Mouse (Mus musculus) heart, embryonic 14.5 days (tissue): ENCODE results near the gene Cfap221. TPM values are rescaled to one million over a fixed set of nuclear protein-coding genes. Genes with fewer than 3 reads are reported as not detected.

Experiments
- ATAC-seq: fragments of 200-750 bp; cut with Nextera tagmentation; 2 replicates; pipeline ENCODE4 v1.8.0; 2017; ENCODE audit warnings: low read depth, moderate TSS enrichment; ENCODE audit not compliant: insufficient number of reproducible peaks, insufficient read depth, low FRiP score
- H3K27ac ChIP-seq, 2 experiments: fragments of 200-500 bp in 1 of 2; fragments of 300-500 bp in 1 of 2; sonication (generic) in 1 of 2; replicated peaks in 1 of 2; 2 replicates each; pipeline ENCODE4 v1.5.1; 2012 to 2014; ENCODE audit warnings: low read depth in 2 of 2, low read length in 2 of 2, control low read depth in 1 of 2, mild to moderate bottlenecking in 1 of 2, mixed read lengths in 1 of 2; ENCODE audit not compliant: control insufficient read depth in 1 of 2, insufficient read depth in 1 of 2
- H3K27me3 ChIP-seq: fragments of 300-500 bp; sonication (generic); 2 replicates; pipeline ENCODE4 v1.6.1; 2014; ENCODE audit warnings: mild to moderate bottlenecking, low read length, control low read depth; ENCODE audit not compliant: control insufficient read depth, insufficient read depth
- H3K36me3 ChIP-seq: fragments of 300-500 bp; sonication (generic); 2 replicates; pipeline ENCODE4 v1.6.1; 2014; ENCODE audit warnings: mild to moderate bottlenecking, control low read depth, low read length, mixed read lengths; ENCODE audit not compliant: control insufficient read depth, insufficient read depth
- H3K4me1 ChIP-seq, 2 experiments: fragments of 200-500 bp in 1 of 2; fragments of 300-500 bp in 1 of 2; sonication (generic) in 1 of 2; 2 replicates each; pipeline ENCODE4 v1.6.1; 2012 to 2014; ENCODE audit warnings: low read length in 2 of 2, control low read depth in 1 of 2, mixed read lengths in 1 of 2; ENCODE audit not compliant: control insufficient read depth in 2 of 2, insufficient read depth in 2 of 2
- H3K4me2 ChIP-seq: fragments of 300-500 bp; sonication (generic); 2 replicates; pipeline ENCODE4 v1.6.1; 2014; ENCODE audit warnings: mild to moderate bottlenecking, low read length
- H3K4me3 ChIP-seq, 2 experiments: fragments of 200-500 bp in 1 of 2; fragments of 300-500 bp in 1 of 2; sonication (generic) in 1 of 2; 2 replicates each; pipeline ENCODE4 v1.5.1; 2012 to 2014; ENCODE audit warnings: low read length in 2 of 2, mild to moderate bottlenecking in 2 of 2, control low read depth in 1 of 2, low read depth in 1 of 2, moderate library complexity in 1 of 2; ENCODE audit not compliant: control insufficient read depth in 1 of 2, insufficient read depth in 1 of 2
- H3K9ac ChIP-seq: fragments of 300-500 bp; sonication (generic); 2 replicates; pipeline ENCODE4 v1.6.1; 2014; ENCODE audit warnings: mild to moderate bottlenecking, low read length
- H3K9me3 ChIP-seq: fragments of 300-500 bp; sonication (generic); 2 replicates; pipeline ENCODE4 v1.6.1; 2016; ENCODE audit warnings: low read length, control low read depth; ENCODE audit not compliant: control insufficient read depth
- WGBS: fragments of 180-500 bp; shearing (Covaris S2); extraction: QIAGEN DNeasy Blood & Tissue Kit; methylation state at CpG from one replicate; pipeline ENCODE4 v1.1.7; 2014; 5-methylcytosine and 5-hydroxymethylcytosine counted together
- polyA plus RNA-seq: library from polyadenylated mRNA; unstranded; fragments of >200 nt; fragmentation: Nextera tagmentation; extraction: Ambion mirVana; gene quantifications from 2 replicates; pipeline ENCODE4 v1.2.1, GENCODE M21; 2014

The Cfap221 gene
- polyA plus RNA-seq, 1 experiment from 2014 or later, result not detected

DNA sequence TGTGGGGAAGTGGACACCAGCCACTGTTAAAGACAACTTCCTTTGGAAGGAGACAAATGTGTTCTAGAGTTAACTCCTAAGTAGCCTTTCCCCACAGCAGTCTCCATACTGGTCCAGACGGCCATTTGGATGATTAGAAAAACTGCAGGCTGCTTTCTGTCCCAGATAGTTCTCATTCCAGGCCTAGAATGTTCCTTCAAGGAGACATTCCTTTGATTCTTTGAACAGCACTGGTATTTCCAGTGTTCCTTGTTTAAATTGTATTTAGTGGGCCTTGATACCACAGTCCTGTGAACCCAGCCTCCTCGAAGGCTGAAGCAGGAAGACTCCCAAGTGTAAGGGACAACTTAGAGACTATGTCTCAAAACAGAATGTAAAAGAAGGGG lies 36.4 kb upstream of the Cfap221 start:
- H3K4me2 ChIP-seq, result no peak overlapping the region
- no peaks in the 10 kb centered on the region for H3K27me3 ChIP-seq
- peaks cover 8 to 9% of the 10 kb centered on the region in 2 experiments for H3K4me1 ChIP-seq
- H3K27ac ChIP-seq, result no peak overlapping the region
- 60% methylated on average over 2 of the region's 2 CpGs for WGBS
- no peak for ATAC-seq
- no peak overlapping the region for H3K4me3 ChIP-seq
- H3K9ac ChIP-seq, result no peak overlapping the region
- no peaks in the 10 kb centered on the region for H3K9me3 ChIP-seq
- no peaks in the 10 kb centered on the region for H3K36me3 ChIP-seq

DNA sequence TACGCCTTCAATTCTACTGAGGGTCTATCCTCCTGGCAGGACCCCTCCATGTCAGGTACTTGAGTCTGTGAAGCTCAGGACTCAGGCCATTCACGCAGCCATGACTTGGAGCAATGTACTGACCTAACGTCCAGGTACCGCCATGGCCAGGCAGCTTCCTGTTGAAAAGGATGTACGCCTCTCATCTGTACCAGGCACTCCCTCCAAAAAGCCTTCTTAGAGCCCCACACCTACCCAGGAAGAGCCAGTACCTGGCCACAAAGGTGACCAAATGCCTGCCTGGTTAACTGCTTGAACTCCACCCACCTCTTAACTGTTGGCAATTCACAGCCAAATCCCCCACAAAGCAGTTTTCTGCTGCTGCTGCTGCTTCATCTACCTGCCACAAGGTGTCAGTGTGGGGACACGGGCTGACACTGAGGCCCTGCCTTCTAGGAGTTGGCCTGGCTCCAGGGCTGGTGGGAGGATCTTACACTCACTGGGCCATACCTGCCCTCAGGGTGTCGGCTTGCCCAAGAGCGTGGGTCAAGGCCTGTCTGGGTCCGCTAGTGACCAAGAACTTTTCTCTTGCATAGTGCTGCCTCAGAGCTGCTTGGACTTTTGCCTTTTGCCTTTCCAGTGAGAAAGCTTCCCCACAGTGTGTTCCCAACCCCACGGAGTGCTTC lies 35.9 kb upstream of the Cfap221 start:
- H3K9ac ChIP-seq, result no peak overlapping the region
- H3K36me3 ChIP-seq, result no peaks in the 10 kb centered on the region
- peaks cover 10% of the 10 kb centered on the region in 2 experiments for H3K4me1 ChIP-seq
- H3K4me3 ChIP-seq, result no peak overlapping the region
- H3K27me3 ChIP-seq, result no peaks in the 10 kb centered on the region
- no peaks in the 10 kb centered on the region for H3K9me3 ChIP-seq
- ATAC-seq, result no peak
- no peak overlapping the region for H3K4me2 ChIP-seq
- no peak overlapping the region for H3K27ac ChIP-seq
- 42% methylated on average over 10 of the region's 10 CpGs for WGBS

DNA sequence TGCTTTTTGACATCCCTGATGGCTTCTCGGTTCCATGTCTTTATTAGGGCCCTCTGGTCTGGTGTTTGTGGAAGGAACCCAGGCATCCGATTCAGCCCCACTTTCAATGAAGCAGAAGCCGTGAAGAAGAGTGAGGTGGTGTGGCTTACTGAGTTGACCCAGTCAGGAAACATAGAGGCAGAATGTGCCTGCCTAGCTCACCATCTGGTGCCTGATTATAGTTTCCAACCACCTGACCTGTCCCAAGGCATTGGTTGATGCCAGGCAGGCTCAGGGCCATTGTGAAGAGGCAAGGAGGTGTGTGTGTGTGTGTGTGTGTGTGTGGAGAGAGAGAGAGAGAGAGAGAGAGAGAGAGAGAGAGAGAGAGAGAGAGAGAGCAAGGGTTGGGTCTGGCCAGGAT lies 33.4 kb upstream of the Cfap221 start:
- H3K4me3 ChIP-seq, result no peak overlapping the region
- WGBS, result 68% methylated on average over 3 of the region's 3 CpGs
- ATAC-seq, result no peak
- H3K4me1 ChIP-seq, result peaks cover 12 to 17% of the 10 kb centered on the region in 2 experiments
- H3K36me3 ChIP-seq, result no peaks in the 10 kb centered on the region
- H3K27me3 ChIP-seq, result no peaks in the 10 kb centered on the region
- no peak overlapping the region for H3K9ac ChIP-seq
- no peaks in the 10 kb centered on the region for H3K9me3 ChIP-seq
- H3K27ac ChIP-seq, result no peak overlapping the region
- no peak overlapping the region for H3K4me2 ChIP-seq

DNA sequence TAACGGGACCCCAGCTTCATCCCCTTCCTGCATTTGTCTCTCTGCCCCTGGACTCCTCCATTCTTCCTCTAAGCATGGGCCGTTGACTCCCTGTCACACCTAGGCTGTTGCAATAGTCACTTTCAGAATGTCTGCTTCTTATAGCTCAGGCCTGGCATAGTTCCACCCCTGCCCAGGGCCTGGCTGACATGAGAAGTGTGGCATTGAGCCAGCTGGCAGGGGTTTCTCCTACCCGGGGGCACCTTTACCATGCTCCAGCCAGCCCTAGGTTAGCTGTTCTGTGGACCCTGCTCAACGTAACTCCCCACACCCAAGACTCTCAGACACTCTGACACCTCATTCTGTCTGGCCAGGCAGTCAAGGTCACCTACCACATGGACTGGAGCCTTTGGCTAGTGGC lies 30.7 kb upstream of the Cfap221 start:
- Histone ChIP-seq H3K4me3 (no peak overlapping the region), H3K27ac (peak overlapping the region; percentile 29 to 75), H3K36me3 (no peaks in the 10 kb centered on the region), H3K27me3 (no peaks in the 10 kb centered on the region), H3K4me1 (peaks cover 21 to 28% of the 10 kb centered on the region in 2 experiments), H3K4me2 (peak overlapping the region; percentile 12; the same call in 1 of the 2 replicates), H3K9ac (peak overlapping the region; percentile 18; the same call in 1 of the 2 replicates), H3K9me3 (no peaks in the 10 kb centered on the region)
- 21% methylated on average over 4 of the region's 4 CpGs for WGBS
- peak; percentile 51; the same call in 1 of the 2 replicates for ATAC-seq

DNA sequence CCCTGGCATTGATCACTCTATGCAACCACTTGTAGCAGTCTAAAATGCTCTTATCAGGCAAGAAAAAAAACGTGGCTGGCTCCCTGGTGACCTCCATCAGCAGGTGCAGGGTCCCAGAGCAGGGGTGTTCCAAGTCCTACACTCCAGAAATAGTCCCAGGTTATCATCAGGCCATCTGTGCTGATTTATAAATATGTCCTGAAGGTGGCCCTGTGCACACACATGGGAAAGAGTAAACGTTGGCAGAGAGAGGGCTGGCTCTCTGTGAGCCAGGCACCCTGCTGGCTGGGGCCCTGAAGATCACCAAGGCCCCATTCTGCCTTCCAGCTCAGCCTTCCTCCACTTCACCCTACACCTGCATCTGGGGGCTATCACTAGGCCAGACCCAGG lies 28.0 kb upstream of the Cfap221 start:
- Histone ChIP-seq H3K4me3 (no peak overlapping the region), H3K27me3 (no peaks in the 10 kb centered on the region), H3K4me1 (peaks cover 21 to 28% of the 10 kb centered on the region in 2 experiments), H3K27ac (peak overlapping the region; percentile 68 to 75), H3K36me3 (no peaks in the 10 kb centered on the region), H3K9ac (no peak overlapping the region), H3K4me2 (no peak overlapping the region), H3K9me3 (no peaks in the 10 kb centered on the region)
- no peak for ATAC-seq
- 7% methylated on average over 2 of the region's 2 CpGs for WGBS

DNA sequence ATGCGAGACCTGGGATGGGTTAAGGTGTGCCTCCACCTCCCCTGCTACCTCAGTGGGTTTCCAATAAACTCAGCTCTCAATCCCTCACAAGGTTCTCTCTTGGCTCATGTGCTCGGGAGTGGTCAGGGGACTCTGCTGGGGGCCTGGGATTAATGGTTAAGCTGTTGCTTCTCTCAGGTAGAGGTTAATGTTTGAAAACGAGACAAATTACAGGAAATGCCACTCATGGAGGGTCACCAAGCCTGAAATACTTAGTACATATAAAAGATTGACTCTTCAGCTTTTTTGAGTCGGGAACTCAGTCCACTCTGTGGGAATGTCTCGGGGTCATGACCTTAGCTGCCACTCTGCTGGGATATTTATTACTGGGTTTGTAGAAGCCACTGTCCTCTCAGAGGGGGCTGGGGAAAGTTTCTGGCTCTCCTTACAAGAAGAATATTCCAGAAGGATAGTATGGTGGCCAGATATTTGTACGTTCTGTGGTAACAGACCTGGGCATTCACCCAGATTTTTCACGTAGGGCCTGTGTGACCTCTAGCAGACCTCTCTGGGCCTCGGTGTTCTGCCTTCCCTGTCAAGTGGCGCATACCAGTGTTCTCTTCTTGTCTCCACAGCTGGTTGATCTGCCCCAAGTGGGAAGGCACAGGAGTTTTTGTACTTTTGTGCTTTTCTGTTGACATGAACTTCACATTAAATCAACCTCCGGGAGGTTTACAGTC lies 27.5 kb upstream of the Cfap221 start:
- Histone ChIP-seq H3K27me3 (no peaks in the 10 kb centered on the region), H3K27ac (peak overlapping the region; percentile 68 to 75), H3K9ac (no peak overlapping the region)

DNA sequence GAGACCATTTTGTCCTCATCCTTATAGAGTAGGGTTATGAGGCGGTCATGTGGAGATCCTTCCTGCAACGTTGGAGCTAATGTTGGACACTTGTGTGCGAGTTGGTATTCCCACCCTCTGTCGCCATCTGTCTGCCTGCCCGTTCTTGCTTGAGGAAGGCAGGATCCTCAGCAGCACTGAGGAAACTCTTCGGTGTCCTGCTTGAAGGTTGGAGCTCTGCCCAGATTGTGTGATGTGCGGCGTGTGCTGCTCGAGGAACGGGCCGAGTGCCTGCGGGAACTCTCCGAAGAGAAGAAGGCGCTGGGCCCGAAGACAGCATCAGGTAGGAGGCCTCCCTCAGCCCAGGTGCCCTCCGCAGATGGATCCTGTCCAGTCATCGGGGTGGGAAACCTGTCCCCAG lies 24.9 kb upstream of the Cfap221 start:
- 83% methylated on average over 17 of the region's 17 CpGs for WGBS
- no peak for ATAC-seq
- H3K9me3 ChIP-seq, result no peaks in the 10 kb centered on the region

More for the DNA sequence above, 27.5 kb upstream of the Cfap221 start:
- Histone ChIP-seq H3K9me3 (no peaks in the 10 kb centered on the region), H3K4me2 (no peak overlapping the region), H3K4me1 (peaks cover 21 to 28% of the 10 kb centered on the region in 2 experiments), H3K4me3 (no peak overlapping the region), H3K36me3 (no peaks in the 10 kb centered on the region)
- 41% methylated on average over 10 of the region's 10 CpGs for WGBS
- 0 out of 2 replicates have a peak, but pooled peaks have one; percentile 41 for ATAC-seq

More for the DNA sequence above, 24.9 kb upstream of the Cfap221 start:
- H3K4me3 ChIP-seq, result no peak overlapping the region
- no peak overlapping the region for H3K4me2 ChIP-seq
- H3K36me3 ChIP-seq, result no peaks in the 10 kb centered on the region
- no peak overlapping the region for H3K27ac ChIP-seq
- peaks cover 11 to 17% of the 10 kb centered on the region in 2 experiments for H3K4me1 ChIP-seq
- no peaks in the 10 kb centered on the region for H3K27me3 ChIP-seq
- H3K9ac ChIP-seq, result no peak overlapping the region
